Mouse (Mus musculus) lung, postnatal 4 days (tissue): Measurements from ENCODE around the gene Hoxc5.
A peak's percentile ranks its signal among the peaks of the same experiment; 100 is the strongest.

Source experiments
- DNase-seq, 2 experiments: peaks; one replicate each; pipeline ENCODE4 v3.0.0; 2021

Hoxc5 gene

GRCm38 (mm10) chr15:102967312-102967510, at the start of gene Hoxc5:
Gene Hoxc5 (plus strand): TSS chr15:102967443.
- no peak for DNase-seq

- DNase-seq: no peak
Observed at GRCm38 (mm10) chr15:102917972-102918572, 49.2 kb upstream of the Hoxc5 start.

DNA sequence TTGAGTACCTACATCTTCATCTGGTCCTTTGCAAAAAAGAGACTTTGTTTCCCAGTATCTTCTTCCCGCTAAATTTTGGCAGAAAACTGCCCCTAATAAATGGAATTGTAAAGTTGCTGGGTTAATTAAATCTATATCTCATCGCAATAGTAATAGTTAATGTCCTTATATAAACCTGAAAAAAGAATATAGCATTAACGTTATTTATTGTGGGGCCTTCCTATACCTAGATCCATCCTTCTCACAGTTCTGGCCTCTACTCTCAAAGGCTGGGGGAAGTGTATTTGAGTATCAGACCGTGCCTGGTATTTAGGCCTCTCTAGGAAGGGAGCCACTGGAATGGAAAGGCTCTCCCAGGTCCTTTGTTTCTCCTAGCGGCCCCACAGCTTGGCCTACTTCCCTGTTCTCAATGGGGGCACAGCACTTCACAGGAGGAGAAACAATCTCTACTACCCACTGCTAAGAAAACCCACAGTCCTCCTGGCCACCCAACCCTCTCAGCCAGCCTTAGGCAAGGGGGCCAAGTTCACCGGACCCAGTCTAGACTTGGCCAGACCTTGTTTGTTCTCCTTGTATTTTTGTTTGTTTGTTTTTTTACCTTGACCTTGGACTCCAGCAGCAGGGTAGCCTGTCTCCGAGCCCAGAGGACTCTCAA, 48.5 kb upstream of the Hoxc5 start:
- no peak for DNase-seq

- no peak for DNase-seq
Observed at GRCm38 (mm10) chr15:102919336-102920180, 47.7 kb upstream of the Hoxc5 start.

- peak; percentile 35 to 56 for DNase-seq
Observed at GRCm38 (mm10) chr15:102920619-102921018, 46.6 kb upstream of the Hoxc5 start.

- DNase-seq: no peak
Observed at GRCm38 (mm10) chr15:102921053-102922011, 45.9 kb upstream of the Hoxc5 start, which contains the start of gene Hoxc13. Gene Hoxc13 (plus strand): TSS chr15:102921103.

DNA sequence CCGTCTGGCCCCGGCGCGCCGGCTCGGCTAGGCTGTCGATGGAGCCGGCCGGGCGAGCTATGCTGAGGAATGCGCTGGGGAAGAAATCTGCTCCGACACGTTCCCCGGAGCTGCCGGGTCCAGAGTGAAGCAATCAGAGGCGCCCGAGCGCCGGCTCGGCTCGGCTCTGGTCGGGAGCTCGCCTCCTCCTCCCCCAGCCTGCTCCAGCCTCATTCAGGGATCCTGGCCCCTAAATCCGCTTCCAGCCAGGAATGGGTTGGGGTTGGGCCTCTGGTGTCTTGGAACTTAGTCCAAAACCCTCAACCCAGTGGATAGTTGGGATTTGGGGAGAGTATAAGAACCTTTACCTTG, 45.3 kb upstream of the Hoxc5 start:
- DNase-seq: peak in 1 of 2 experiments; percentile 51

DNA sequence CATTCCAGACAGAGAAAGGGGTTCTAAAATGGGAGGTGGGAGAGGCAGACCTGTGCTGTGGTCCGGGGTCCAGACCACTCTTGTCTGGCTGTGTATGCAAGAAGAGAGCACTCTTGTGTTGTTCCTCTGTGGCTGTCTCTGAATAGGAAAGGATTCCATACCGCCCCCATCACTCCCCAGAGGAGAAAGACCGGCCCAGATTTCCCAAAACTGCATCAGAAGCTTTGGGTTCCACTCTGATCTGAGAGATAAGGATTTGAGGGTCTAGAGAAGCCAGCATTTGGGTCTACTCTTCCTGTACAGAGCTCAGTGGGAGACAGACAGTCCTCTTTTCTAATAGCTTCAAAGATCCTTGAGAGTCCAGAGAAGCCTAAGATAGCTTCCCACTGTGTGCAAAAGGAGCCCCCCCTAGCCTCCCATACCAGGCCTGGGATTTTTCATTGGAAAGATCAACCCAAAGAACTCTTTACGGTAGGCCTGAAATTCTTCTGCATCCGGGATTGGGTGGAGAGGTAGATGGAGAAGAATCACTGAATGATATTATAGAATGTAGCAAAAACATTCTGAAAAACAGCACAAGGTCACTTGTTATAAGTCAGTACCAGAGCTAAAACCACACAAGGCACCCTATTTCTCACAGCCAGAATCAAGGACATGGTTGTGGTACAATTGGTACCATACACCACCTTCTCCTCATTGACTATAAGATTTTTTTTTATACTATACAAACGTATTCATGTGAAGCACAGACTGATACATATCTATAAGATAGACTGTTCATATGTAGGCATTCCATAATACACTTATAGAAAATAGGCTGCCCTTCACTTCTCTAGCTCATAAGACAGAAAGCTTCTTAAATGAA, 44.4 kb upstream of the Hoxc5 start:
- no peak for DNase-seq

GRCm38 (mm10) chr15:102927032-102927645, 40.1 kb upstream of the Hoxc5 start:
- no peak for DNase-seq

- DNase-seq: no peak
Observed at GRCm38 (mm10) chr15:102931706-102932358, 35.4 kb upstream of the Hoxc5 start.

- DNase-seq: no peak
Observed at GRCm38 (mm10) chr15:102934438-102934837, 32.8 kb upstream of the Hoxc5 start.

GRCm38 (mm10) chr15:102934897-102935296, 32.3 kb upstream of the Hoxc5 start:
- DNase-seq: no peak

DNA sequence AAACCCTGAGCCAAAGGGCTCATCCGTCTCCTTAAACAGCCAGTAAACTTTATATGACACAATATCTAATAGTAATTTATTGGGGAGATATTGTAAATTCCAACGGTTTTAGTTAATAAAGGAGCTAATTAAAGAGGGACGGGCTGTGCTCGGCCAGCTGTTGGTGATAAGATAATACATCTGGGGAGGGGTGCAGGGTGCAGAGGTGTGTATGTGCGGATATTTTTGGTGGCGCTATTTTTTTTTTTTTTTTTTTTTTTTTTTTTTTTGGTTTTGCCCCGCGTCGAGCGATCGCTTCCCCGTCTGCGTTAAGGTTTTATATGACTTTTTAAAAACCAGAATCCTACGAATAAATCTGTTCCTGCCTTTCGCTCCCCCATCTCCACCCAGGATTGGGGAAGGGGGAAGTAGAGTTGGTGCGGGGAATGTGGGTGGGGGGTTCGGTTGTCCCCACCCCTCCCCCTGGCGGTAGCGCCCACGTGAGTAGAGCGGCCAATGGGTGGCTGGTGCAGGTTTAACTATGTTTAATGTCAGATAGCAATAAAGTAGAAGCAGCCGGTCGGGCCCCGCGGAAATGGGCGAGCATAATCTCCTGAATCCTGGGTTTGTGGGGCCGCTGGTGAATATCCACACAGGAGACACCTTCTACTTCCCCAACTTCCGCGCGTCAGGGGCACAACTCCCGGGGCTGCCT, 30.8 kb upstream of the Hoxc5 start, which contains the start of gene Hoxc12:
Gene Hoxc12, plus strand, starts transcription at position 479 of the 694 bp plus-strand sequence.
- no peak for DNase-seq

DNA sequence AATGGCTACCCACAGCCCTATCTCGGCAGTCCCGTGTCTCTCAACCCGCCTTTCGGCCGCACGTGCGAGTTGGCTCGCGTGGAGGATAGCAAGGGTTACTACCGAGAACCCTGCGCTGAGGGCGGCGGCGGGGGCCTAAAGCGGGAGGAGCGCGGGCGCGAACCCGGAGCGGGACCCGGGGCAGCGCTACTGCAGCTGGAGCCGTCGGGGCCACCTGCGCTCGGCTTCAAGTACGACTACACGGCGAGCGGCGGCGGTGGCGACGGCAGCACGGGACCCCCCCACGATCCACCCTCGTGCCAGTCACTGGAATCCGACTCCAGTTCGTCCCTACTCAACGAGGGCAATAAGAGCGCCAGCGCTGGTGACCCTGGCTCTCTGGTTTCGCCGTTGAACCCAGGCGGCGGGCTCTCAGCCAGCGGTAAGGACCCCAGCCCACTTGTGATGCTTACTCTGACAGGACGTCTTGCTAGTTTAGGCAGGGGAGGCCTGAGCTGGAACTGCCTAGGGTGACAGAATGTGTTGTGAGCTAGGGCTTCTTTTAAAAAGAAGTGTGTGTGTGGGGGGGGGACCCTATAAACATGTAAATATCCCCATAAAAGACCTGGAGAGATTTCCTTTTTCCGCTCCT, 30.1 kb upstream of the Hoxc5 start:
- no peak for DNase-seq

DNA sequence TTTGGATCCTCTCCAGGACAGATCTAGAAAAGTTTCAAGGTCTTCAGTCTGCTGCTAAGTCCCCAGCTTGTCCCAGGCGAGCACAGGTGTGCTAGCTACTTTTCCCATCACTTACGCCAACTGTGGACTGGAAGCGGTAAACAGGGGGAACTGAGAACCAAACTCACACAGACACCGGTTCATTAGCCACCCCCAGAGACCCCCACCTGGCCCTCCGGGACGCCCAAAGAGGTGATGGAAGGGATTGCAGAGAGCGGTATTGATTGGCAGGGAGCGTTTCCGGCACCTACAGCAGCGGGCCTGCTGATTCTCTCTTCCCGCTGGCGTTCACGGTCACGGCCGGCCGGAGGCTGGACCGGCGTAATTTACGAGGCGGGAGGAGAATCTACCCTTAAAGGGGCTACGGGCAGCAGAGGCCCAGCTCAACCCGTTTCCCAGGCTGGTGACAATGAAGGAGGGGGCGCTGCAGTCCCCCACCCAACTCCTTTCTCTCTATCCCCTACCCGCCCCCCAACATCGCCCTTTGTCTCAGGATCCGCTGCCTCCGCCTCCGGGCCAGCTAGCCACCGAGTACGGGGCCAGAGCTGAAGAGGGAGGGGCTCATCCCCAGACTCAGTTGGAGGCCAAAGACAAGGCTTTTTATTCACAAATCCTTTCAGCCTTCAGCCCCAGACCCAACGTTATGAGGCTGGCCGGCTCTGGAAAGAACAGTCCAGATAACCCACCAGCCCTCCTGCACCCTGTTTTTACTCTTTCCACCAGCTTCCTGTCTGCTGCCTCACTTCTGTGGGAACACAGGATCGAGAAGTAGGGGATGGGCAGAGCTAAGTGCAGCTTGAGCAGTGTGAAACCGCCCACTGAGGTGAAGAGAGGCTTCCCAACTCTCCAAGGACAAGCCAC, 27.7 kb upstream of the Hoxc5 start:
- no peak for DNase-seq

GRCm38 (mm10) chr15:102942739-102943467, 24.3 kb upstream of the Hoxc5 start:
- no peak for DNase-seq

- no peak for DNase-seq
Observed at GRCm38 (mm10) chr15:102943468-102943813, 23.8 kb upstream of the Hoxc5 start.
